Mouse (Mus musculus): ENCODE measurements around the gene Cd300lg. TPM values are rescaled to one million over a fixed set of nuclear protein-coding genes. Genes with fewer than 3 reads are reported as not detected.

Cd300lg gene
- total RNA-seq (2021): not detected

DNA sequence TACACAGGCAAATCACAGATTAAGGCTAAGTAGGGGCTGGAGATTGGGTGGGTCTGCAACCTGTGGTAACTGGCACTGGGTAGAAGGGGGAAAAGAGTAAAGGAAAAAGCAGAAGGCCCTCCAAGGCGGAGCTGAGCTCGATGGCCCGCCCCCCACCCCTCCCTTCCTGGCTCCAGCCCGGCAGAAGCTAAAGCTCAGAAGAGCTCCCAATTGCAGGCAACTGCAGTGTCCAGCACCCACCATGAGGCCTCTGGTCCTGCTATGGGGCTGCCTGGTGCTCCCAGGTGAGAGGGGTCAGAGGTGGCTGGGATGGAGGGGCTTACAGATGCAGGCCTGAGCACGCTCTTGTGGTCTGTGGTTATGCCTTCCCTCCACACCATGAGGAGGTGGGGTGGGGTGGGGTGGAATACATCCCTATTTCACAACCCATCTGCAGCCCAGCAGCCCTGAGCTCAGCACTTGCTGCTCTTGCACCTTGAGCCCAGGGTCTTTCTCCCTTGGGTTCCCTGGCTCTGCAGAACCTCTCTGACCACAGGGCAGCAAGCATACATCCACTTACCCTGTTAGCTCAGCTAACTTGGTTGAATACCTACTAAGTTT, at the start of gene Cd300lg:
Cd300lg (plus strand) TSS at position 160 of the 600 bp plus-strand sequence.
- intact Hi-C loops (cut with DNase I): no loop called here
- no peak for DNase-seq

DNA sequence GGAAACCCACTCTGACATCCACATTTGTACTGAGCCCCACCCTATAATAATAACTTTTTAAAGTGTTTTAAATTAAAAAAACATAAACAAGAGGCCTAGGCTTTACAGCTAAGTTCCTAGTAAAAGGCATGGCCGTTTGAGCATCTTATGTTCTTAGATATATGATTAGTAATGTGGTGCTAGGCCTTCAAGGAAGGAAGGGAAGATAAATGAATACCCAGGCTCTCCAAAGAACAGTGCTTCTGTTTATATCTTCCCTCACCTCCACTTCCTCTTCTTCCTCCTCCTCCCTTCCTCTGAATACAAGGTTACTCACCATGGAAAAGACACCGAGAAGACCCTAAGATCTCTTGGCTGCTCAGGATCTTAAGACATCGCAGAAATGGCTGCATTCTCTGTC, 49.5 kb upstream of the Cd300lg start:
- no peak for DNase-seq
- intact Hi-C loops (cut with DNase I): loop anchor here (5.0 to 10.0 kb wide), 2 partner anchors 35 to 143 kb away; partner anchors contain the start of gene Mpp3

DNA sequence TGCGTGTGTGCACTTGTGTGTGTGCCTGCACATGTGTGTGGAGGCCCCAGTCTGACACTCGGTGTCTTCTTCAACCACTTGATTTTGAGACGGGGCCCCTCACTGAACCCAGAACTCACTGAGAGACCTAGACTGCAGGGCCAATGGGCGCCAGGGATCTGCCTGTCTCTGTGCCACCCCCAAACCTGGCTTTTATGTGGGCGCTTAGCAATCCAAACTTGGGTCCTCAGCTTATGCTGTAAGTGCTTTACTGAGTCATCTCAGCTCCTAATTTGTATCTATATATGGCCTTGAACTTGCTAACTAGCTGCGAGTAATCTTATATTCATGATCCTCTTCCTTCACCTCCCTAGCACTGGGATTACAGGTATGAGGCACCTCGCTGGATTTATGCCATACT, 48.9 kb upstream of the Cd300lg start:
- intact Hi-C loops (cut with DNase I): loop anchor here (5.0 to 10.0 kb wide), 2 partner anchors 35 to 142 kb away; partner anchors contain the start of gene Mpp3
- no peak for DNase-seq

DNA sequence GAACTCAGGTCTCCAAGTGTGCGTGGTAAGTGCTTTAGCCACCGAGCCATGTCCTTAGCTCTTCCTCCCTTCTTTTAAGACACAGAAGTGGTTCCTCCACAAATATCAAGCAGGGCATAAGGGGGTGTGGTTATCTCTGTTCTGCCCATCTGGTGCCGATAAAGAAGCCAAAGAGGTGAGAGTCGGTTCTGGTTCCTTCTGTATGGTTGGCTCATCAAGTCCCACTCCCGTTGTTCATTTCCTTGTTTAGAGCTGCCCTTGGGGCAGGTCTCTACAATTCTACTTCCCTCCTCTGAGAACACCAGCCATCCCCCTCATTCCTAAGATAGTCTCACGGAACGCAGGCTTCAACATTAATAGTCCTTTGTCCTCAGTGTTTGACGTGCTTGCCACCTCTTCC, 47.2 kb upstream of the Cd300lg start:
- no peak for DNase-seq
- intact Hi-C loops (cut with DNase I): loop anchor here (5.0 to 10.0 kb wide), 2 partner anchors 33 to 141 kb away; partner anchors contain the start of gene Mpp3

DNA sequence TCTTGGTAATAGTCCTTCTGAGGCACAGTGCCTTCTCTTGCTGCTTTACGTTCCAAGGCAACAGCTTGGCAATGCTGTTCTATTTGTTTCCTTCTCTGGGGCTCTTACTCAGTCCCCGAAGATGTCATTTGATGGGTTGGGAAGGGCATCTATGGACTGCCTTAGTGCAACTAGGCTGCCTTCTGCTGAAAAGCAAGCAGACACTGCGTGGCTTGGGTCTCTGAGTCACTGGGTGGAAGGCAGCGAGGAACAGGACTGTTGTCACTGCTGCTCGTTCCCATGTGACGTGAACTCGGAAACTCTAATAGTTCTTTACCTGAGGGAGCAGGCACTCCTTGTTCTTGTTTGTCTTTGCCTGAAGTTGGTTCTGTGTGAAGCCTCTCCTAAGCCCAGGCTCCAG, 45.4 kb upstream of the Cd300lg start:
- no peak for DNase-seq
- intact Hi-C loops (cut with DNase I): loop anchor here (10.0 kb wide), 1 partner anchor 139 kb away; no protein-coding TSS in a partner anchor

DNA sequence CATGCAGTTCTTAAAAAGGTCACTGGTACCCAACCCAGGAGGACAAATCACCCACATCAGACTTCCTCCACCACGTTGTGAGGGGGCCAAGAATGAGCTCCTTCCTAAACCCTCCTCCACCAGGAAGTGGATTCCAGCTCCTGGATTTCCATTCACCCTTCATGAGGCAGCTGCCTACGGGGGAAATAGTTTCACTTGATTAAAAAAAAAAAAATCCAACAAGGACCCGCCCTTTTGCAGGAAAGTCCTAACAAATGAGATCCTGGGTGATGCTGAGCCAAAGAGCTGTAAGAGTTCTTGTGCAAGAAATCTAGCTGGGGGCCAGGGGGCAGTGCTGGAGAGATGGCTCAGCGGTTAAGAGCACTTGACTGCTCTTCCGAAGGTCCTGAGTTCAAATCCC, 43.1 kb upstream of the Cd300lg start:
- intact Hi-C loops (cut with DNase I): loop anchor here (10.0 kb wide), 1 partner anchor 137 kb away; no protein-coding TSS in a partner anchor
- no peak for DNase-seq

DNA sequence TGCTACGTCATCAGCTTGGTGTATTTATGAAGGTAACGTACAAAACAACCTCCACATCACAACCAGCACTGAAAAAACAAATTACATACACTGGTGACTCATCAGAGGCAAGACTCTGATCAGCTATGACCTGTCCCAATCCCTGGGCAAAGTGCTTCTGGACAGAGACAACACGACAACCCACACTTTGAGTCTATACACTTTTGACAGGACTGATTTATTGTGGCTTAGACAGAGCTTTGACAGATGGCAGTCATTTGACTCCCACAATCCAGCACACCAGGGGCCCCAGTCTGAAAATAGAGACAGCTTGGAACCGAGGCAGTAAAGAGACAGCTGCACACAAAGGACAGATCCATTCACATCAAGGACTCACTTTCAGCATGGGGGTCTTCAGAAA, 41.8 kb upstream of the Cd300lg start:
- DNase-seq: no peak

DNA sequence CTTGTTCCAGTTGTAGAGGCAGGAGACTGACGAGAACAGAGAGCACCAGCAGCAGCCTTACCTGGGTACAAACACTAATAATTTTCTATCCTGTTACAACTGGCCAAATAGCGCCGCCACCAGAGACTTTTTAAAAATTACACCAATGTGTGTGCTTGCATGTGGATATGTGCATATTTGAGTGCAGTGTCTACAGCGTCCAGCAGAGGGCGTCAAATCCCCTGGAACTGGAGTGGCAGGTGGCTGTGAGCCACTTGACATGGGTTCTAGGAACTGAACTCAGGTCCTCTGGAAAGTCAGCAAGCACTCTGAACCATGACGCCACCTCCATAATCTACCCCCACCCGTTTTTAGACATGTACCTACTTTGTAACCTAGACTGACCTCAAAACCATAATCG, 37.1 kb upstream of the Cd300lg start:
- no peak for DNase-seq
- intact Hi-C loops (cut with DNase I): no loop called here

More for the DNA sequence above, 41.8 kb upstream of the Cd300lg start:
- intact Hi-C loops (cut with DNase I): loop anchor here (10.0 kb wide), 1 partner anchor 135 kb away; no protein-coding TSS in a partner anchor

DNA sequence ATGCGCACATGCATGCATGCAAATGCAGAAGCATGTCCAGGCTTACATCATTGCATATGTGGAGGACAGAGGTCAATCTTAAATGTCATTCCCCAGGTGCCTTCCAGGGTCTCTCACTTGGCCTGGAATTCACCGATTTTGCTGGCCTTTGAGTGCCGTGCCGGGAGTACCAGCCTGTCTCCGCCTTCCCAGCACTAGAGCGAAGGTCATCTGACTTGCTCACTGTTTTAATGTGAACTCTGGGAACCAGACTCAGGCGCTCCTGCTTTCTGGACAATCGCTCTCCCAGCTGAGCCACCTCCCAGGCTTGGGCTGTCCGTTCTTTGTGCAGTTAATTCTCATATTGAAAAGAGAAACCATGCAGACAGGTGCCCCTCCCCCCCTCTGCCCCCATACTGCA, 35.0 kb upstream of the Cd300lg start:
- DNase-seq: no peak
- intact Hi-C loops (cut with DNase I): no loop called here

DNA sequence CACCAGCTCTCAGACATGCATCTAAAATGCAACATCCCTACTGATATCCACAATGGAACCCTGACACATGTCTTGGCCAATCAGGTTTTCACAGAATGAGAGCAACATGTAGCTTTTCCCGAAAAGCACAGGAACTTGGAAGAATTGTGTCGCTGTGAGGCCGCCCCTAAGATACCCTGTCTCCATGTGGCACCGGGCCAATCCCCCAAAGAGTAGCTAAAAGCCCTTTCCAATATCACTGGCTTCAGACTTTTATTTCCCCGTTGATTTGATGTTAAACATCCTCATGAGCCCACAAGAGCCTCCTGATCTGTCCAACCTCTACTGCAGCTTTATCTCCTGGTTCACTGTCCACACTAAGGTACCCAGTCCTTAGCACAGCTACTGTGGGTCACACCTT, 34.6 kb upstream of the Cd300lg start:
- no peak for DNase-seq
- intact Hi-C loops (cut with DNase I): no loop called here

DNA sequence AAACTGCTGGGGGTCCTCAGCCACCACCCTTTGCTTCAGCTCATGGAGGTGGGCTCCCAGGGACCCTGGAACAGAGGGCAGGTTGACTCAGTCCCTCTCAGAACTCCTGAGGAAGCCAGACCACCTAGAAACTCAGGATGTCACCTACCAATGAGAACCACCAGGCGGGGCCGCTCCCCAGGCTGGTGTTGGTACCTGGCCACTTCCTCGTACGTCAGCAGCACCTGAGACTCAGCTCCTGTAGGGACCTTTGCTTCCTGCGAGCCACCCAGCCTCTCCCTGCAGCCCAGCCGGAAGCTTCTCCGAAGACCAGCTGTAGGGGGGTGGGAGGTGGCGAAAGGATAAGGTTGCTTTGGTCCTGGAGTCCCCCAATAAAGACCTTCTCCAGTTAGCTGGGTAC, 32.9 kb upstream of the Cd300lg start:
- DNase-seq: no peak
- intact Hi-C loops (cut with DNase I): no loop called here

DNA sequence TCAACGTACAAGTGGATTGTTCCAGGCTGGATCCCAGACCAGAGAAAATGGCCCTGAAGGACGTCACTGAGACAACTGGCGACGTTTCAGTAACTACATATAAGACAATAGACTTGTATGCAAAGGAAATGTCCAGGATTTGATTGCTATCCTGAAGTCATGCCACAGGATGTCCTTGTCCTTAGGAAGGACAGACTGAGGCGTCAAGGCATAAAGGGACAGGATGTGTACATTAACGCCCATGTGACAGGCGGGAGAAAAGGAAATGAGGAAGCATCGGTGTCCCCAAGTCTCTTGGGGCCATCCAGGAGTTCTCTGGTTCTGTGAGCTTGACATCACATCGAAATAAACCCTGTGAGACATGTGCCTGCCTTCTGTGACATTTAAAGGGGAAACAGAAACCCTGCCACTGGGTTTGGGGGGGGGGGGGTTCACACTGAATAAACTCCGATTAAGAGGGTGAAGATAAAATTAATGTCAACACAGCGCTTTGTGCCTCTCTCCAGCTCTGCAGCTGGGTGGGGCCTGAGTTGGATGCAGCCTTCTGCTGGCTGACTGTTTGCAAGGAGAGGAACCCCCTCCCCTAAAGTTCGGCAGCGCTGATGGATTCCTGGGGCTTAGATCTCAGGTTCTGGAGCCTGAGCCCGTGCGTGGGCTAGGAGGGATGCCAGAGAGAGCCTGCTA, 32.2 kb upstream of the Cd300lg start:
- DNase-seq: no peak
- intact Hi-C loops (cut with DNase I): no loop called here

DNA sequence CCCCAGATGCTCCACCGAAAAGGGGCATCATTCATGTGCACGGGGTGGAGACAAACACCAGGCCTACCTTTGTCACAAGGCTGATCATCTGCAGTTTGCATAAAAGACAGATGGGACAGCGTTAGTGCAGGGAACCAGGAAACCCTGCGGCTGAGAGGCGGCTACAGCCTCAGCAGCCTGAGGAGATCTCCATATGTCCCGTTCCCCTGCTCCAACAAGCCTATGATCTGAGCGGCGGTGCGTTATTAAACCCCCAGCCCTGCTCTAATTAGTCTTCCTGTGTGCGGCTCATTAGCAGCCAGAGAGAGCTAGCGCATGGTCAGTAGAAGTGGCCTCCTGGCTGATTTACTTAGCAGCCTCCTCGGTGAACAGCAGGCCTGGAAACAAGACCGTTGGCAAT, 31.2 kb upstream of the Cd300lg start:
- intact Hi-C loops (cut with DNase I): no loop called here
- DNase-seq: peak; percentile 83

DNA sequence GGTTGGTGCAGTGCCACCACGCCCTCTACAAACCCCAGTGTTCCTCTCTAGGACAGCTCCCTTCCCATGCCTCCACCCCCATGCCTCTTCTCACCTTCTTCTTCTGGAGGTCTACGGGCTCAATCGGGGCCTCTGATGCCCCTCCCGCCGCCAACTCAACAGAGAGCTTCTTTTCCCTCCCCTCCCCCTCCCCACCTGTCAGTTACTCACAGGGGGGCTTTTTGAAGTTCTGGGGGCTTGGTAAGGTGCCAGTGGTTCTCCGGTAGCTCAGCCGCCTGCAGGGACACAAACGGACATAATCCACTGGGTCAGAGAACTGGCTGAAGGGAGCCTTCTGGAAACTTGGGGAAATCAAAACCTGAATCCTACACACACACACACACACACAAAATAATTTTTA, 29.8 kb upstream of the Cd300lg start:
- intact Hi-C loops (cut with DNase I): no loop called here

DNA sequence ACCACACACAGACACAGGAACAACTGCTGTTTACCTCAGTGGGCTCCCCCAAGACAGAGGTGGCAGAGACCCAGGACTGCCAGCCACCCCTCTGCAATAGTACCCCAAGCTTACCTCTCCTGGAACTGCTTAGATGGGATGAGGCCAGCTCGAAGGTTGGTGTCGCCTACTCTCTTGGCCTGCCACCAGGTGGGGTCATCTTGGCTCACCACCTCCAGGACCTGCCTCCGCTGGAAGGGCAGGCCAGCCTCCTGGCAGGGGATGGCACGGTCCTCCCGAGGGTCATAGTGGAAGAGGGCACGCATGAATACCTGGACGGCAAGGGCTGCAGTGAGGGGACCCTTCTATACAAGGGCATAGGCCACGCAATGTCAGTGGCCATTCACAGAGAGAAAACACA, 28.1 kb upstream of the Cd300lg start:
- no peak for DNase-seq
- intact Hi-C loops (cut with DNase I): no loop called here

More for the DNA sequence above, 29.8 kb upstream of the Cd300lg start:
- peak; percentile 48 for DNase-seq

DNA sequence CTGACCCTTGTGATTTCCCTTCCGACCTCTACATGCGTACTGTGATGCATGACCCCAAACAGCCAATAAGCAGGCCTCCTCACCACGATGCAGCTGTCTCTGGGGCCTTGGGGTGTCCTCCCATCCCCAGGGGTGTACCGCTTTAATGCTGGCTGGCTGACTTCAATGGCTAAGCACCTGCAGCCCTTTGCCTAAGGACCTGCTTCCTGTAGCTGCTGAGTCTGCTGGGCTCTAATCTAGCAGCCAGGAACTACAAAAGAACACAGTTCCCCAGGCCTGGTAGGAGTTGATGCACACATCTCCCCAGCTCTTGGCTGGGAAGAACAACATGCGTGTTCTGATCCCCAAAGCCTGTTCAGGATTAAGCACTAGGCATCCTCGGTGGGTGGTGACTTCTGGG, 25.8 kb upstream of the Cd300lg start:
- DNase-seq: no peak
- intact Hi-C loops (cut with DNase I): no loop called here

DNA sequence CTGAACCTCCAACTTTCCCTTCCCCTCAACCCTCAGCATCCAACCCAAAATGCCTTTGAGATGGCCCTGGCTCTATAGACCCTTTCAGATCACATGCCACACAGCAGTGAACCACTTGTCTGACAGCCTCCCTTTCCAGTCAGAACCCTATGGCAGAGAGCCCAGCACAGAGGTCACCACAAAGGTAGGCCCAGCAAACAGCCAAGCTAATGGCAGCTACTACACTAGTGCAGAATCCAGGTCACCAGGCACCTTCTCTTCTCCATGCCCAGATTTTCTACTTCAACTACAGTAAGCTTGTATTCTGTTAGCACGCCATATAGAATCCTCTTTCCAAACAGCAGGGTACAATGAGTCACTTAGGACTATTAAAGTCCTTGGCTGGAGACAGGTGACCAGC, 25.2 kb upstream of the Cd300lg start:
- intact Hi-C loops (cut with DNase I): no loop called here
- DNase-seq: no peak

DNA sequence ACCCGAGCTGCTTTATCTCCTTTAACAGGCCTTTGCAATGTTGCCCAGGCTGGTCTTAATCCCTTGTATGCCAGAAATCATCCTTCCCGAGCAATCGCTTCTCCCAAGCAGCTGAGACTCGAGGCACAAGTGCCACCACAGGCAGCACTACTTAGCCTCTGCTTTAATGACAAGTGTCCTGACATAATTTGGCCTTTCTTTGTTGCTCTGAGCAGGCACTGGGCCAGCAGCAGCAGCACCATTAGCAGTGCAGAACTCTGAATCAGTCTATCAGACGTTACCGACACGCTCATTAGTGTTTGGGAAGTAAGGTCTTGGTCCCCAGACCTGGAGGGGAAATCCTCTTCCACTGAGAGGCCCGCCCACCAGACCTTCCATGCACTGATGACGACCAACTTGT, 21.6 kb upstream of the Cd300lg start:
- no peak for DNase-seq
- intact Hi-C loops (cut with DNase I): no loop called here

DNA sequence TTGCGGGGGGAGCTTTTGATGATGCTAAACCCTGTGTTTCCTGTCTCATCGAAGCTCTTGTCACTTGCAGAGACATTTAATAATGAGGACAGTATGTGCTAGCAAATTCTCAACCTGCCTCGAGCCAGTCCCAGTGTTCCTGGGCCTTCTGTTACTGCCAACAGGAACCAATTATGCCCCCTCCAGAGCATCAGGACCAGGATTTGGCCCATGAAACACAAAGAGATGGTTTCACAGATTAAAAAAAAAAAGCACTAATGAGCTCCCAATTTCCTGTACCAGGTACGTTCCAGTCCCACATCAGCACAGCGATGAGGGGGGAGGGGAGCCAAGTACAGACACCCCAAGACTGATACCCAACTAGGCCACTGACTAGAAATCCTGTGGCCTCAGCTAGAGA, 20.1 kb upstream of the Cd300lg start:
- intact Hi-C loops (cut with DNase I): no loop called here
- no peak for DNase-seq

DNA sequence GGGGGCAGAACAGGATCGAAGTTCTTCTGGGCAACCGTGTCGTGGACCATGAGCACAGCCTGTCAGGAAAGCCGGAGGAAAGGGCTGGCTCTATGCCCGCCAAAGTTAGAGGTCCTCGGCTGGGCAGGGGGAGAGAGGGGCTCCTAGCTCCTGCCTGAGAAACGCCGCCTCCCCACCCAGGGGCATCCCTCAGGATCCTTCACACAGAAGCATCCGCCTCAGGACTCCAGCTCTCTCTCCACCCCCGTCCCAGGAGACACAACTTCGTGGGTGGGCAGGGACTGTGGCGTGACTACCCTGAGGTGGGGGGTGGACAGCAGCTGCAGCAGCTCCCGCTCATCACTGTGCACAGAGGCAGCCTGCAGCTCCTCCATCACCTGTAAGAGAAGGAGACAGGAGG, 17.9 kb upstream of the Cd300lg start:
- intact Hi-C loops (cut with DNase I): no loop called here
- DNase-seq: no peak

DNA sequence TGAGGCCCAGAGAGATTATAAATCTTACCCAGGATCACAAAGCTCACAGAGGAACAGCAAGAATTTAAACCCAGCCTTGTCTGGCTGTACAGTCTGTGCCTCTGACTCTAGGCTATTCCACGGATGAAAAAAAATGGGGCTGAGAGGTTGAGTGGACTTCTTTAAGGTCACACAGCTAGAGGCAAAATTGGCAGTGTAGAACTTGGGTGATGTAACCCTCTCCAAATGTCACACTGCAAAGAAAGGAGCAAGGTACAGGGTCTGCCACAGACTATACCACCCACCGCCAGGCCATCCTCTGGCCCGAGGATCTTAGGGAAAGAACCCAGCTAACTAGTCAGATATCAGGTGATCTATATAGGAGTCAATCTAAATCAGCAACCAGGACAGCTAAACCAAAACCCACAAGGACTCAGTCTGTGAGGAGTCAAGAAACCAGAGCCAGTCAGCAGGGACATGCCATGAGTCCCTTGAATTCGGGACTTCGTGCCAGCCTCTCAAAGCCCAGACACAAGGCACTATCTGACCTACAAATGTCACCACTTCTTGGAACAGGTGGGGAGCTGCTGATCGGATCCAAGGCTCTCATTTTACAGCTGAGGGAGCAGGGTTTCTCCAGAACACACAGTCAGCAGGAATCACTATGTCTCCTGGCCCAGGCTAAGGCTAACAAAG, 17.1 kb upstream of the Cd300lg start:
- intact Hi-C loops (cut with DNase I): no loop called here

DNA sequence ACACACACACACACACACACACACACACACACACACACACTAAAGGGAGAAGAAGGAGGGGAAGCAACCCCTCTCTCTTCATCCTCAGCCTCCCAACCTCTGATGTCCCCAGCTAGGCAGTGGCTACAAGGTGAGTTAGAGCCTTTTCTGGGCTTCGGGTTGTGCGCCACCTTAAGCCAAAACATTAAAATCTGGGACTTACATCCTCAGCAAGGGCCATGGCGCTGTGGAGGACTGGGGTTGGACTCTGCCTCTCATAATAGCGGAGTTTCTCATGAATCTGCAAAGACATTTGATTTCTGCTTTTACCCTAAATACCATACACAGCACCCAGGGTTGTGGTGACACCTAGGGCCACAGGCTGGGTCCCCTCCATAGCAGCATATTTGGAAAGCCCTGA, 16.4 kb upstream of the Cd300lg start:
- no peak for DNase-seq
- intact Hi-C loops (cut with DNase I): loop anchor here (5.0 kb wide), 1 partner anchor 33 kb away; no protein-coding TSS in a partner anchor

More for the DNA sequence above, 17.1 kb upstream of the Cd300lg start:
- DNase-seq: no peak
